Mouse (Mus musculus): Measurements from ENCODE around the gene Arhgef3.

- TF ChIP-seq POLR2A (IDR thresholded peaks at IDR 0.05; ENCODE audit: control insufficient read depth, extremely low read depth, insufficient read depth, low read length, poor library complexity): no peak
- TF ChIP-seq CTCF (IDR thresholded peaks at IDR 0.05; ENCODE audit: borderline replicate concordance, control insufficient read depth, extremely low read depth, insufficient read depth, low read length, poor library complexity): no peak
Measured at GRCm38 (mm10) chr14:27177800-27178559, 63.3 kb downstream of the Arhgef3 start.

All from thymus, adult 2 months (tissue).